Mouse (Mus musculus) frontal cortex, postnatal 10 days (tissue): Measurements from ENCODE around the gene Gm43738.
A peak's percentile ranks its signal among the peaks of the same experiment; 100 is the strongest.
"Not testable (repeated sequence)": the region's sequence is repeated elsewhere in the genome, so short reads cannot be mapped to it uniquely, and the experiment has no call there.

ENCODE experiments used
- DNase-seq, 2 experiments: peaks; one replicate each; pipeline ENCODE4 v3.0.0; 2022; ENCODE audit warnings: low spot score in 2 of 2, mixed read lengths in 1 of 2

Gene Gm43738

DNA sequence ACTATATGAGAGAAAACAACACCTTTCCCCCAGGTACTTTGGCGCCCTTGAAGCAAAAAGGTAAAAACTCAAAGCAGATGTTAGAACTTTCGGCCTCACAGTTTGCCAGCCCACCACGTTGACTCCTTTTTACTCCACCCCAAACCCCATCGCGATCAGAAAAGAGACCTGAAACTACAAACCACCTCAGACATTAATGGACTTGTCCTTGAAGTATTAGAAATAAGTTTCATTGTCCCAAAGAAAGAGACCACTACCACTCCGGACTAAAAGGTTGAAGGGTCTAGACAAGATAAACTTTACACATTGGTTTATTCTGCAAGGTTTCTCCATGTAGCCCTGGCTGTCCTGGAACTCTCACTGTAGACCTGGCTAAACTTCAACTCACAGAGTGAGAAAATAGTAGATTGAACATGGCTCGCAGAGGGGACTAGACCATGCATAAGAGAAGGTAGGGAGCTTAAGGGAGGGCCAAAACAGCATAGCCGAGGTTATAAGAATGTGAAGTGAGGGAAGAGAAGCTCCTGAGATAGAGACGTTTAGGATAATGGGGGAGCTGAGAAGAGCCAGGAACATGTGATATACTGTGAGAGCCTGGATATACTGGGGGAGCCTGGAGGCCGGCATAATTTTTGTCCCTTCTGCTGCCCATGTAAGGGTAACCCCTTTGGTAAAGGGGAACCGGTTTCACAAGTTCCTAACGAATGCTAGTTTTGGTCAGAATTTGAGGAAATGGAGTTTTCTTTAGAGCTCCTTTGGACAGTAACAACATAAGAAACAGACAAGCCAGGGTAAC, 1.8 kb upstream of the Gm43738 start:
- no peak for DNase-seq

DNA sequence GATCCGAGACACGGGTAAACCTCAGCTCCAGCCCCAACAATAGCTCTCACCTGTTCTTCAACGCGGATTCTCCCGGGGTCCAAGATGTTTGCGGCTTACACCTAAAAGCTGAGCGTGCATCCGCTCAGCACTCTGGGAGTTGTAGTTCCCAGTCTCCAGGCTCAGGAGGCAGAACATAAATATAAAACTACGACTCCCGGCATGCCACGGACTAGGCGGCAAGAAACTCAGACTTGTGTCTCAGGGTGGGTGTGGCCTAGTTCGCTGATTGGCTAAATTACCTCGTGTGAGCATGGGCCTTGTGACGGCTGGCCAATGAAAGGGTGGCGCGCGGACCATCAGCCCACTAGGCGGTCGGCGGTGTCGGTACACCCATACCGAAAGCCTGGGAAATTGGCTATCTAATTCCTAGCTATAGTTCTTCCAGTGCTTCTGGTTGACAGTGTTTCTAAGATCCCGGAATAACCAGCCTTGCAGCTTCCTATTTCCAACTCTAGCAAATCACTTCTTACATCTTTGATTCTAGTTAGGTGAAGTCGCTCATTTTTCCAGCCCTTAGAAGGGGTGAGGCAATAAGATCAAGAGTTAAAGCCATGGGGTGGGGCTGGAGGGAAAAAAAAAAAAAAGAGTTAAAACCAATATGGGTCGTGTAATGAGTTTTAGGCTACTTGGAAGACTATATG, 1.1 kb upstream of the Gm43738 start, which contains the start of gene Fdps:
Fdps (minus strand) TSS at position 148 of the 683 bp plus-strand sequence.
- DNase-seq, result peak; percentile 96 to 98

DNA sequence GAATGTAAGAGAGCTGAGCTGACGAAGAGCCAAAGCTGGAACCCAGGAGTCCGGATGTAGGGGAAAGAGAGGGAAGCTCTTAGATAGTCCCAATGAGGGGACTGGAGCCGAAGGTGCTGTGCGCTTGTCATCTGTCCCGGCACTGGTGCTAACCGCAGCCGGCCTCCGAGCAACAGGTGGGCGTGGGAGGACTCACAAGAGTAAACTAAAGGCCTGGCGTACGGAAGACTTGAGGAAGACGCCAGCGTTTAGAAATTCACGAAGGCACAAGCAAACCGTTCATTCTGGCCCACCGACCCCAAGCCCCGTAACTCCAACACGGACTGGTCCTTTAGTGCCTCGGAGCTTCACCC, 536 bp upstream of the Gm43738 start:
- DNase-seq, result peak in 1 of 2 experiments; percentile 47

DNA sequence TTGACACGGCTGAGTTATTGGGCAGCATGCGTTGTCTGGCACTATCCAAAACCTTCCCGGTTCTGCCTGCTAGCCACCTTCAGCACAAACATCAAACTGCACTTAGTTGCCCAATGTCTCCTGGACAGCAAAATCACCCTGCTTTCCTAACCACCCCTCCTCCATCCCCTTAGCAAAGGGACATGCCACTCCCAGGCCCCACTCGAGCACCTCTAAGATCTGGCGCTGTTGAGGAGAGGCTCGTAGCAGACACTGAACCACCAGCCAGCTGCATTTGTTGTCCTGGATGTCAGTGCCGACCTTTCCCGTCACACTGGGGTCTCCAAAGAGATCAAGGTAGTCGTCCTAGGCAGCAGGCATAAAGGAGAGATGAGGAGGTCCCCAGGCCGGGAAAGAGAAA, 6.9 kb downstream of the Gm43738 start:
- no peak for DNase-seq

DNA sequence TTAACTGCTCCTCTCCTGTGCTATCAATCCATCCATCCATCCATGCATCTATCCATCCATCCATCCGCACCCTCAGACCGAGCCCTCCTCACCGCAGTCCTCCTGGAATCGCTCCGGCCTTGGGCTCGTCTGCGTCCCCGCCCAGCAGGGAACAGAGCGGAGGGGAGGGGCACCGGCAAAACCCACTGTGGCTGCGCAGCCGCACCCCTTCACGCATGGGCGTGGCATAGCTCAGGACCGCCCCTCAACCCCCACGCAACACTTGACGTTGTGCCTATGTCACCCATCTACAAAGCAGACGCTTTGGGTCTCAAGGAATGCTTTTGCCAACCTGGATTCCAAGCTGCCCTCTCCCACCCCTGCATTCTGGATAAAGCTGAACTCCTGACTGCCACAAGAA, 7.7 kb downstream of the Gm43738 start, which contains the start of gene Rusc1:
Rusc1 (minus strand) TSS at position 137 of the 400 bp plus-strand sequence.
- DNase-seq, result peak; percentile 89 to 92

DNA sequence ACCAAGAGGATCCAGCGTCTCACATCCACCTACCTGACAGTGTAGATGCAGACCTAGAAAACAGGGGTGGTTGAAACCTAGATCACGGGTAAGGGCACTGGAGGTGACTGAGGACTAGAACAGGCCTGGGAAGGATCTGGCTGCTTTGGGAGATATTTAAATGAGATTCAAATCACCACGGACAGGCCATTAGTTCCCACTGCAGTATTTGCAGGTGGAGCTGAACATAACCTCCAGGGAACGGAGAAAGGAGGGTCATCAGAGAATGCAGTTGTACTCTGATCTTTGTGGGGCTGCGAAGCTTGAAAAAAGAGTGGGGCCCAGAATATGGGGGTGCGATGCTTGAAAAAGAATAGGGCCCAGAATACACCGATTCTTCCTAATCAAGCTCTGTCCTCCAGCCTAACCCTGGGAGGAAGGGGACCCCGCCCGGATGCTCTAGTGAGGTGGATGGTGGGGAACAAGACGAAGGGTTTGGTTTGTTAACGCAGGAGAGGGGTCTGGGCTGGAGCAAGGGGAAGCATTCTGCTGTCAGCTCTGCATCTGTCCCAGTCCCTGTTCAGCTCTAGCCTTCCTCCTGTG, 8.3 kb downstream of the Gm43738 start:
- DNase-seq, result no peak

DNA sequence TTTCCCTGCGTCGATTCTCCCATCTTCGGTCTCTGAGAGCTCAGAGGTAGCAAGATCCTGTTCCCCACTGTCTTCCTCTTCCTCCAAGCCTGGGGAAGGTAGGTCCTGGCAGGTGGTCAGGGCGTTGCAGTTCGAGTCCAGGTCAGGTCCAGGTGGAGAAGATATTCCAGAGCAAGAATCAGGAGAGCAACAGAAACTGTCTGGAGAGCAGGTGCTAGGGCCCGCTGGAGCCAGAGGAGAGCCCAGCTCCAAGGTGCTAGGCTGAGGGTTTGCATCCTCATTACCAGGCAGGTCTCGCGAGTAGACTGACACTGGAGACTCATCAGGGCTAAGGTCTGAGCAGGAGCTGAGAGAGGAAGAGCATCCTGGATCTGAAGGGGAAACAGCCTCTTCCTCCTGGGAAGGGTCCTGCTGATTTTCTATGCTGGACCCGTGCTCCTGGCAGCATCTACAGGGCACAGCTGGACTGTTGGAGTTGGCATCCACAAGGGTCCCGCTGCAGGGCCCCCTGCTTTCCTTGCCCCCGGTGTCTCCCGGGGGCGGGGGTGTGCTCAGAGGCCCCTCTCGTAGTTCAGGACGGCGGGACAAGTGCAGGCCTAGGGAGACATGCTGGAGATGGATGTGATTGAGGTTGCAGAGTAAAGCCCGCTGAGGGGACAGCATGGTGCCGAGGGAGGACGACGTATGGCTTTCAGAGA, 8.9 kb downstream of the Gm43738 start:
- DNase-seq, result no peak

DNA sequence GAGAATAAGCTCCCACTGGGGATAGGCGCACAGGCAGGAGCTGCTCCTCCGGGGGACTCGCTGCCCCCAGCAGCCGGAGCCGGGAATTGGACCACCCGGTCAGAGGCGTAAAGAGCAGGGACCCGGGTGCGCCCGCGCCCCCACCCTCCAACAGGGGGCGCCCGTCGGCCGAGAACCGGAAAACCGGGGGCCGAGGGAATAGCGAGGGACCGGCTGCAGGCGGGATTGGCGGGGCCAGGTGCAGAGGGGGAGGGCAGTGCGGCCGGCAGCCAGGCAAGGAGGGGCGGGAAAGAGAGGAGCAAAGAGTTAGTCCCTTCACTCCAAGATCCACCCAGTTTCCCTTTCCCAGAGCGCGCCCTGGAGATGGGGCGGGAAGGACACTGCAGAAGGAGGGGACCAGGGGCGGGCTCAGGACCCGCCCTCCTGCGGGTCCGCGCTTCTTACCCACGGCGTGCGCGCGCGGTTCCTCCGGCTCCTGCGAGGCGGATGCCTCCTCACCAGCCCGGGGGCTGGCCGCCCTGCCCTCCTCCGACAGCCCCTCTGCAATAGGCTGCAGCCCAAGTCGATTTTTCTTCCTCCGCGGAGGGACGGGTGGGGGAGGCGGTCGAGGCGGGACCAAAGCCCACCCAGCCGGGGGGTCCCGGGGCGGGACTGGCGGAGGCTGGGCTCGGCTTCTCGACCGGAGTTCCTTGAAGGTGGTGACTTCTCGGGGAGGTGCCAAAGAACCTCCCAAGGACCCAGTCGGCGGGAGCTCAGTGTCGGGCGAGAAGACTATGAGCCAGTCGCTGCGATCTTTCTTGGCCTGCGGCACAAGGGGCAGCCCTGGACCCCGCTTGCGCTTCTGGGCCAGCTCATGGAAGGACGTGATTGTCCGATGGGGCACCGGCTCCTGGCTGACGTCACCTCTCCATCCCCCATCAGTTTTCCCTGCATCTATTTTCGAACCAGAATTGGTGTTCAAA, 9.9 kb downstream of the Gm43738 start:
- DNase-seq, result peak; percentile 70 to 84

DNA sequence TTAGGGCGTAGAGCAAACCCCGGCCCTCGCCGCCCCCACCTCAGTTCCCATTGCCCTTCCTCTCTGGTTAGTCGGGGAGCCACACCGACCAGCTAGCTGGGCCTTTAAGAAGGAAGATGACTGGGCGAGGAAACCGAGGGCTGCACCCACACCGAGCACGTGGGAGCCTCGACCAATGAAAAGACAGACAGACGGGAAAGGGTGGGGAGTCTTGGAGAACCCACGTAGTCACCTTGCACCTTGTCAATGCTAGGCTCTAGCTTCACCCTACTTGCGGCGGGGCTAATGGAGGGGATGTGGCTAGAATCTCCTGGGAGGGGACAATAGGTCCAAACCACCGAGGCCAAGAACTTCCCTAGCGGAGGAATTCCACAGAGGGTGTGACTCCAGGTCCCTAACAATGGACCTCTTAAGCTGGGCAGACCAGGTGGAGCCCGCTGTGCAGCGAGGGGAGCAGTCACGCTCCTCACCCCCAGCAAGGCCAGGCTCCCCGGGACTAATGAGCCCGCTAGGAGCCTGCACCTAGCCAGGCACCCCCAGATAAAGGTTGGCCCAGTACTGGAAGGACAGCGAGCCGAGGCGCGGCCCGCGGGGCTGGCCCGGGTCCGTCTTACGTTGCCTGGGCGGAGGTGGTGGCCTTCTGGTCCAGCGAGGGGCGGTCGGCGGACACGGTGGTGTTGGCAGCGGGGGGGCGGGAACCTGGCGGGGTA, 10.9 kb downstream of the Gm43738 start:
- peak; percentile 80 to 83 for DNase-seq

DNA sequence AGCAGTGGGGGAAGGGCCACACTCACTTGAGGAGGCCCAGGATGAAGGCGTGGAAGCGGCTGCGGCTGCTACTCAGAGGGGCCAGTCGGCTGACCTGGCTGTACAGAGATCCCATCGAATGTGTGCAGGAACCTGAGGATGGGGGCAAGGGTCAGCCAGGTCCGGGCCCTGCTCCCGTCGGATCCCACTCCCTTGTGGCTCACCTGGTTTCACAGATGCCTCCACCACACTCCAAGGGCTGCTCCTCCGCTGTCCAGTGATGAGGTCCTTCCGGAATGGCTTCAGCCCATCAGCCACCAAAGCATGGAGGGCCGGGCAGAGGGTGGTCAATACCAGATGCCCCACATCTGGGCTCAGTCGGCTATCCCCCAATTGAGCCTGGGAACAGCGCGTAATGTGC, 11.9 kb downstream of the Gm43738 start:
- DNase-seq, result peak in 1 of 2 experiments; percentile 41

DNA sequence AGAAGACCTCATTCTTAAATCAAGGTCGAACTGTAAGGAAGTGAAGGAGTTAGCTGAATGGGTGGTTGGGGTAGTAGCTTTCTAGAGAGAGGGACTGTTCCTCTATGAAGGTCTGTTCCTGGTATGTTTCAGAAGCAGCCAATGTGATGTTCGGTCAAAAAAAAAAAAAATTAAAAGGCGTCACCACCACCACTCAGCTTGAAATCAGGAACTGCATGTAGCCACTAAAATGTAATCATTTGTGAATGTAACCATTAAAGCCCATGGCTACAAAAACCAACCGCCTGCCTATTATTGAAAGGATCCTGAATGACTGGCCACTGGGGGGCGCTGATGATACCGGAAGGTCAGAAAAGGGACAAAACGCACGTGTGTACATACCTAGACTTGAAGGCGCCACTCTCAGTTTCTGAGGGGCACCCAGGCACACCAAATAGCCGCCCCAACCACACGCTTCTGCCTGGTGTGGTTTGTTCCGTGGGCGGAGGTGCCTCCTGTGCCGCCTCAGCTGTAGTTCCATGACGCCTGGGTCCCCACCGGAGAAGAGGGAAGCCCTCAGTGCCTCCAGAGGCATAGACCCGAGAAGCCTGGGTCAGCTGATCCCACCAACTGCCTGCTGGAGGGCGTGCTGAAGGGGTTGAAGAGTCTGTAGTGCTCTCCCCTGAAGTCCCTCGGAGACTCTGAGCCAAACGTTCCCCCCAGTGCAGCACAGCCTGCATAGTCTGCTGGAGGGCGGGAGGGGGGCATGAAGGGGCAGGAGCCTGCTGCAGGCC, 13.4 kb downstream of the Gm43738 start:
- peak; percentile 68 to 69 for DNase-seq

DNA sequence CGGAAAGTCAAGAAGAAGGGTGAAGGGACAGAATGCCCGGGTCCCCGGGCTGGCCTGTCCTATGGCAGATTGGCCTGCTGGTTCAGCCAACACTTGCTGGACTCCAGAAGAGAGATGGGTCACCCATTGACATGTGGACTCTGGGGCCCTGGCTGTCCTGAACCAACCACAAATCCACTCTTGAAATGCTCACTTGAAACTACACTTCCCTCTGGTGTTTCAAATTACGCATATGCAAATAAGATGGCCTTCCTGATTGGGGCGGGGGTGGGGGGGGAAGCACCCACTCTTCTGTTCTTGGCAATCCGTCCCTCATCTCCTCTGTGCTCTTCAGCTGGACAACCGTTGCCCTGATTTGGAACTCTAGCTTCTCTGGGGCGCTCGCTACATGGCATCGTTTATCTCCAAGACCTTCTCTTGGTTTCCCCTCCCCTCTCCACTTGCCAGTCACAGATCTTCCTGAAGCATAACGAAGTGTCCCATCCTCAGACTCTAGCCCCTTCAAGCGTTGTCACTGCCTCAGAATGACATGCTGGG, 16.2 kb downstream of the Gm43738 start:
- DNase-seq, result no peak

DNA sequence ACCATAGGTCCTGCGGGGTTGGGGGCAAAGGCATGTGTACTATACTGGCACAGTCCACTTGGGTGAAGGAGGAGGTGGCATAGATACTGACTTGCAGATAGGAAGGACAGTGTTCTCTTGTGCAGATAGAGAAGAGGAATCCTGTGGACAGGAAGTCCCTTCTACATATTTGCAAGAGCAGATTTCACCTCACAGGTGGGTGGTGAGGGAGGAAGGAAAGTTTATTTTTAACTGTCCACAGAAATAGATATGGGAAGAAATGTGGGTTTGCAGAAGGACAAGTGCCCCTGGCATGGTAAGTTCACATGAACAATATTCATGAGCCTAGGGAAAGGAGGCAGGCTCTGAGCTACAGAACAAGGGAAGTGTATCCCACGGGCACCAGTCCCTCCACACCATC, 16.8 kb downstream of the Gm43738 start:
- no peak for DNase-seq

DNA sequence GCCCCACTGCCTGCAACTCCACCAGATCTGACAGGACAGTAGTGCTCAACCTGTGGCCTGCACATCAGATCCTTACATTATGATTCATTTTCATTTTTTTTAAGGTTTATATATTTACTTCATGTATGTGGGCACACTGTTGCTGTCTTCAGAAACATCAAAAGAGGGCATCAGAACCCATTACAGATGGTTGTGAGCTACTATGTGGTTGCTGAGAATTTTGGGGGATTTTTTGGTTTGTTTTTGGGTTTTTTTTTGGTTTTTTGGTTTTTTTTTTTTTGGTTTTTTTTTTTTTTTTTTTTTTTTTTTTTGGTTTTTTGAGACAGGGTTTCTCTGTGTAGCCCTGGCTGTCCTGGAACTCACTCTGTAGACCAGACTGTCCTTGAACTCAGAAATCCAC, 18.6 kb downstream of the Gm43738 start:
- not testable (repeated sequence) for DNase-seq

DNA sequence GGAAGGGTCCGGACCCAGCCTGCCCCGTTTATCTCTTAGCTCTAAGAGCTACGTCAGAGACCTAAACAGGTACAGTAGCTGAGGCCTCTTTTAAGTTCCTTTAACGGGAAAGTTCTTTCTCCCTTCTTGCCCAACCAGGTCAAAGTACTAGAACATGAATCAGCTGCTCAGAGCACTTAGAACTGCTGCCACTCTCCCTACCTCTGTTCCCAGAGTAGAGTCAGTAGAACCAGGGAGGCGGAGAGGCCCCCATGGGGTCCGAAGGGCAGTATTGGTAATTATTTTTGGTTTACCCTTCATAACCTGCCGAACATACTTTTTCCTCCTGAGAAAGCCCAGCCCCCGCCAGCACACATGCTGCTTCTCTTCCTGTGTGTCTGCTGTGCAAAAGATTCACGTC, 23.5 kb downstream of the Gm43738 start:
- DNase-seq, result no peak

DNA sequence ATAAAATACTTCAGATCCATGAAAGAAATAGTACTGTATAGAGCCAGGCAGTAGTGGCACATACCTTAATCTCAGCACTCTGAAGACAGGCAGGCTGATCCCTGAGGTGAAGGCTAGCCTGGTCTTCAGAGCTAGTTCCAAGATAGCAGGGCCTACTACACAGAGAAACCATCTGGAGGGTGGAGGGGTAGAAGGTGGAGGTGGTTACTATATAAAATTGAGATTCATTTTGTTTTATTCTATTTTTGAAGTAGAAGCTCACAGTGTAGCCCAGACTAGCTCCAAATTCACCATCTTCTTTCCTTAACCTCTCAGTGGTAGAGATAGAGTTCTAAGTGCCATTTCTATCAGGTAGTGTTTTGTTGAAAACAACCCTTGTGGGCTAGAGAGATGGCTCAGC, 33.6 kb downstream of the Gm43738 start:
- no peak for DNase-seq

DNA sequence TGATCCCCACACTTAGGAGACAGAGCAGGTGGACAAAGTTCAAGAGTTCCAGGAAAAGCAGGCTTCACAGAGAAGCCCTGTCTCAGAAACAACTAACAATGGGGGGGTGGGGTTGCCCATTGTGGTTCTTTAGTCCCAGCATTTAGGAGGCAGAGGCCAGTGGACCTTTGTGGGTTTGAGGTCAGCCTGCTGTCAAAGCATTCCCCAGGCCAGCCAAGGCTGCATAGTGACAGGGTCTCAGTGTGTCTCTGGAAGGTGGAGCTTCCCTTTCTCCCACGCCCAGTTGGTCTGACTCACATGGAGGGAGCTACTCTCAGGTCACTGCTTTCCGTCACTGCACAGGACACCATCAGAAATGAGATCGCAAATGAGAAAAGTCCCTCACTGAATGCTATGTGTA, 39.2 kb downstream of the Gm43738 start:
- no peak for DNase-seq

DNA sequence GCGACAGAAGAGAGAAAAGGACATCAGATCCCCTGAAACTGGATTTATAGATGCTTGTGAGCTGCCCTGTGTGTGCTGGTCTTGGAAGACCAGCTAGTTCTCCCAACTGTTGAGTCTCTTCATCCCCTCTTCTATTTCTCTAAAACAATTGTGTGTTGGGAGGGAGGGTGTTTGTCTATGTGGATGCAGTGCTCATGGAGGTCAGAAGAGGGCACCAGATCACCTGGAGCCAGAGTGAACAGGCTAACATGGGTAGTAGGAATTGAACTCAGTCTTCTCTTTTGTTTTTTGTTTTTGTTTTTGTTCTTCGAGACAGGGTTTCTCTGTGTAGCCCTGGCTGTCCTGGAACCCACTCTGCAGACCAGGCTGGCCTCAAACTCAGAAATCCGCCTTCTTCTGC, 42.1 kb downstream of the Gm43738 start:
- no peak for DNase-seq

DNA sequence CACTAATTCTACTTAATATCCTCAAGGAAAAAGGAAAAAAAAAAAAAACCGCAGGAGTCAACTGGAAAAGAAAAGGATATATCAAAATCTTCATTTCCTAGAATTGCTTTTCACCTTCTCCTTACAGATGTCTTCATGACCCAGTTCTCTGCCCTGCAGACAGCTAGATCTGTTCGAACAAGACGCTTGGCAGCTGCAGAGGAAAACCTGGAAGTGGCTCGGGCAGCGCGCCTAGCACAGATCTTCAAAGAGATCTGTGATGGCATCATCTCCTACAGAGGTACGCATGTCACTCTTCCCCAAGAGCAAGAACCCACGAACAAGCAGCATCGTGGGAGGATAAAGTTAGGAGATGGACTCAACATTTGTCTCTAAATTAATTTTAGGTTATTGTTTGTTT, 42.5 kb downstream of the Gm43738 start:
- no peak for DNase-seq
